Mouse (Mus musculus): ENCODE data around the gene Lrrc56. TPM values are rescaled to one million over a fixed set of nuclear protein-coding genes. Genes with fewer than 3 reads are reported as not detected.
A peak's percentile ranks its signal among the peaks of the same experiment; 100 is the strongest.

Lrrc56 gene
- polyA plus RNA-seq, 1 experiment from 2014 or later: 13.5 TPM

DNA sequence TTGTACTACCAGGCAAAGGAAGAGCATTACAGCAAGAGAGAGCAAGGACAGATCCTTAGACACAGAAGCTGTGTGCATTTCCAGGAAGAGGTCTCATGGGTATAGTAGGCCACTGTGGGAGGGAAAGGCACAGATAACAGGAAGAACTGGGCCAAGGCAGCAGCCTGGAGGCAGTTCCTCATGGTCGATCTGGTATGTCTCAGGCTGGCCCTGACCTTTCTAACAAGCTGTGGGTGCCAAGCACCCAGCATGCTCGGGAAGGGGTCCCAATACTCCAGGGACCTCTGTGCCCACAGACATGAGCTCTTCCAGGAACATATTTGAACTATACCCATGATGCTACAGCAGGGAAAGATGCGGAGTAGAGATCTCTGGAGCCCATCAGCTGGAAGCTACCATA, 10.6 kb downstream of the Lrrc56 start:
- 76% methylated on average over 3 of the region's 3 CpGs for WGBS
- Histone ChIP-seq H3K4me3 (ENCODE audit: low read length) (no peak overlapping the region), H3K27me3 (ENCODE audit: insufficient read depth, low read length) (no peaks in the 10 kb centered on the region), H3K27ac (ENCODE audit: low read length) (no peak overlapping the region), H3K36me3 (ENCODE audit: insufficient read depth, low read length) (no peaks in the 10 kb centered on the region), H3K4me2 (replicated peaks; ENCODE audit: low read depth, low read length) (no peak overlapping the region), H3K9me3 (ENCODE audit: low read length) (no peaks in the 10 kb centered on the region), H3K9ac (replicated peaks; ENCODE audit: low read length) (no peak overlapping the region), H3K4me1 (ENCODE audit: insufficient read depth, low read length) (no peaks in the 10 kb centered on the region)
- no peak for ATAC-seq (ENCODE audit: low FRiP score, low TSS enrichment)

DNA sequence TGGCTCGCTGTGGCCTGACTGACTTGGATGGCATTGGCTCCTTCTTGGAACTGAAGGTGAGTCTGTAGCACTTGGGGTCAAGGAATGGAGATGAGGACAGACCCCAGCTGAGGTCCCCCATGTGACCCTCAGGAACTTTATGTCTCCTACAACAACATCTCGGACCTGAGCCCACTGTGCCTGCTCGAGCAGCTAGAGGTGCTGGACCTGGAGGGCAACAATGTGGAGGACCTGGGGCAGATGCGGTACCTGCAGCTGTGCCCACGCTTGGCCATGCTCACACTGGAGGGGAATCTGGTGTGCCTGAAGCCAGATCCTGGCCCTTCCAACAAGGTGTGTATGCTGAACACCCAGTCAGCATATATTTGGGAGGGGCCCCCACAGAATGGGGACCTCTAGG, 11.5 kb downstream of the Lrrc56 start:
- H3K27me3 ChIP-seq (ENCODE audit: insufficient read depth, low read length): no peaks in the 10 kb centered on the region
- ATAC-seq (ENCODE audit: low FRiP score, low TSS enrichment): no peak
- H3K27ac ChIP-seq (ENCODE audit: low read length): no peak overlapping the region
- no peak overlapping the region for H3K9ac ChIP-seq (replicated peaks; ENCODE audit: low read length)
- WGBS: 92% methylated on average over 5 of the region's 5 CpGs
- no peaks in the 10 kb centered on the region for H3K36me3 ChIP-seq (ENCODE audit: insufficient read depth, low read length)
- H3K4me1 ChIP-seq (ENCODE audit: insufficient read depth, low read length): no peaks in the 10 kb centered on the region
- H3K4me3 ChIP-seq (ENCODE audit: low read length): no peak overlapping the region
- H3K9me3 ChIP-seq (ENCODE audit: low read length): no peaks in the 10 kb centered on the region
- no peak overlapping the region for H3K4me2 ChIP-seq (replicated peaks; ENCODE audit: low read depth, low read length)

GRCm38 (mm10) chr7:141206182-141206937, 12.4 kb downstream of the Lrrc56 start:
- no peaks in the 10 kb centered on the region for H3K36me3 ChIP-seq (ENCODE audit: insufficient read depth, low read length)
- no peak overlapping the region for H3K27ac ChIP-seq (ENCODE audit: low read length)
- 89% methylated on average over 18 of the region's 18 CpGs for WGBS
- H3K9ac ChIP-seq (replicated peaks; ENCODE audit: low read length): no peak overlapping the region
- H3K4me2 ChIP-seq (replicated peaks; ENCODE audit: low read depth, low read length): no peak overlapping the region
- no peaks in the 10 kb centered on the region for H3K27me3 ChIP-seq (ENCODE audit: insufficient read depth, low read length)
- H3K9me3 ChIP-seq (ENCODE audit: low read length): no peaks in the 10 kb centered on the region
- H3K4me3 ChIP-seq (ENCODE audit: low read length): no peak overlapping the region
- no peak for ATAC-seq (ENCODE audit: low FRiP score, low TSS enrichment)
- no peaks in the 10 kb centered on the region for H3K4me1 ChIP-seq (ENCODE audit: insufficient read depth, low read length)

- H3K27ac ChIP-seq (ENCODE audit: low read length): no peak overlapping the region
- no peak overlapping the region for H3K4me3 ChIP-seq (ENCODE audit: low read length)
- no peaks in the 10 kb centered on the region for H3K27me3 ChIP-seq (ENCODE audit: insufficient read depth, low read length)
- no peak for ATAC-seq (ENCODE audit: low FRiP score, low TSS enrichment)
- H3K4me1 ChIP-seq (ENCODE audit: insufficient read depth, low read length): peaks cover 6% of the 10 kb centered on the region; the same call in 1 of the 2 replicates
- no peaks in the 10 kb centered on the region for H3K36me3 ChIP-seq (ENCODE audit: insufficient read depth, low read length)
- H3K9me3 ChIP-seq (ENCODE audit: low read length): no peaks in the 10 kb centered on the region
- H3K9ac ChIP-seq (replicated peaks; ENCODE audit: low read length): no peak overlapping the region
- WGBS: 88% methylated on average over 3 of the region's 3 CpGs
- no peak overlapping the region for H3K4me2 ChIP-seq (replicated peaks; ENCODE audit: low read depth, low read length)
These were observed 15.6 kb downstream of the Lrrc56 start for GRCm38 (mm10) chr7:141209526-141209925.

DNA sequence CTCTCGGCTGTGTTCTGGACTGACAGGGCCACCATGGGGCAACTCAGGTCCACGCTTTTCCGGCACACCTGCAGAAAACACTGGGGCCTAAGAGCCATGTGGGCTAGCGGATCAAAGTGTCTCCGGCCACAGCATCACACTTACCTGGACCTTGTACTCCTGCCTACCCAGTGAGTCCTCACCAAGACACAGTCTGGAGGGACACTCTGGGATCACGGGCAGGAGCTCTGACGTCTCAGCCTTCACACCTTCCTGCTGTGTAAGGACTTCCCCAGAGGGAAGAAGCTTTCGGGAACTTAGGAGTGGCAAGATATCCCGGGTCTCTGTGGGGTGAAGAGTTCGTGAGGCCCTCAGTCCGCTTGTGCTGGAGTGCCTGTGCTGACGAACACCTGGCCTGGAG, 16.2 kb downstream of the Lrrc56 start:
- no peak for ATAC-seq (ENCODE audit: low FRiP score, low TSS enrichment)

GRCm38 (mm10) chr7:141210606-141211131, 16.7 kb downstream of the Lrrc56 start:
- H3K4me1 ChIP-seq (ENCODE audit: insufficient read depth, low read length): peaks cover 11% of the 10 kb centered on the region
- no peaks in the 10 kb centered on the region for H3K9me3 ChIP-seq (ENCODE audit: low read length)
- H3K27me3 ChIP-seq (ENCODE audit: insufficient read depth, low read length): no peaks in the 10 kb centered on the region
- H3K27ac ChIP-seq (ENCODE audit: low read length): no peak overlapping the region
- H3K36me3 ChIP-seq (ENCODE audit: insufficient read depth, low read length): no peaks in the 10 kb centered on the region
- no peak overlapping the region for H3K4me2 ChIP-seq (replicated peaks; ENCODE audit: low read depth, low read length)
- H3K9ac ChIP-seq (replicated peaks; ENCODE audit: low read length): no peak overlapping the region
- ATAC-seq (ENCODE audit: low FRiP score, low TSS enrichment): no peak
- no peak overlapping the region for H3K4me3 ChIP-seq (ENCODE audit: low read length)
- 84% methylated on average over 14 of the region's 14 CpGs for WGBS

More for the DNA sequence above, 16.2 kb downstream of the Lrrc56 start:
- 67% methylated on average over 12 of the region's 12 CpGs for WGBS
- no peaks in the 10 kb centered on the region for H3K9me3 ChIP-seq (ENCODE audit: low read length)
- peaks cover 11% of the 10 kb centered on the region for H3K4me1 ChIP-seq (ENCODE audit: insufficient read depth, low read length)
- H3K9ac ChIP-seq (replicated peaks; ENCODE audit: low read length): no peak overlapping the region; the same call in 1 of the 2 replicates
- no peak overlapping the region for H3K4me2 ChIP-seq (replicated peaks; ENCODE audit: low read depth, low read length)
- H3K27ac ChIP-seq (ENCODE audit: low read length): no peak overlapping the region
- H3K4me3 ChIP-seq (ENCODE audit: low read length): no peak overlapping the region
- H3K27me3 ChIP-seq (ENCODE audit: insufficient read depth, low read length): no peaks in the 10 kb centered on the region
- H3K36me3 ChIP-seq (ENCODE audit: insufficient read depth, low read length): no peaks in the 10 kb centered on the region

GRCm38 (mm10) chr7:141213133-141213532, 19.2 kb downstream of the Lrrc56 start:
- H3K9ac ChIP-seq (replicated peaks; ENCODE audit: low read length): no peak overlapping the region

GRCm38 (mm10) chr7:141213605-141214235, 19.8 kb downstream of the Lrrc56 start, which contains the start of gene Lmntd2:
Lmntd2 (minus strand) TSS chr7:141214080.
- H3K27me3 ChIP-seq (ENCODE audit: insufficient read depth, low read length): no peaks in the 10 kb centered on the region
- H3K4me2 ChIP-seq (replicated peaks; ENCODE audit: low read depth, low read length): peak within 1 kb of the TSS; percentile 92
- WGBS: 92% methylated on average over 11 of the region's 11 CpGs
- H3K9ac ChIP-seq (replicated peaks; ENCODE audit: low read length): peak within 1 kb of the TSS; percentile 68
- peaks cover 36% of the 10 kb centered on the region for H3K4me1 ChIP-seq (ENCODE audit: insufficient read depth, low read length)
- ATAC-seq (ENCODE audit: low FRiP score, low TSS enrichment): no peak
- H3K27ac ChIP-seq (ENCODE audit: low read length): peak within 1 kb of the TSS; percentile 96
- H3K9me3 ChIP-seq (ENCODE audit: low read length): no peaks in the 10 kb centered on the region
- H3K4me3 ChIP-seq (ENCODE audit: low read length): peak within 1 kb of the TSS; percentile 77
- peaks cover 13% of the 10 kb centered on the region for H3K36me3 ChIP-seq (ENCODE audit: insufficient read depth, low read length)

More at GRCm38 (mm10) chr7:141213133-141213532, 19.2 kb downstream of the Lrrc56 start:
- Histone ChIP-seq H3K27ac (ENCODE audit: low read length) (no peak overlapping the region), H3K36me3 (ENCODE audit: insufficient read depth, low read length) (peaks cover 10% of the 10 kb centered on the region), H3K4me1 (ENCODE audit: insufficient read depth, low read length) (peaks cover 31% of the 10 kb centered on the region), H3K4me2 (replicated peaks; ENCODE audit: low read depth, low read length) (no peak overlapping the region), H3K4me3 (ENCODE audit: low read length) (no peak overlapping the region), H3K9me3 (ENCODE audit: low read length) (no peaks in the 10 kb centered on the region), H3K27me3 (ENCODE audit: insufficient read depth, low read length) (no peaks in the 10 kb centered on the region)
- ATAC-seq (ENCODE audit: low FRiP score, low TSS enrichment): no peak
- 84% methylated on average over 3 of the region's 3 CpGs for WGBS

- ATAC-seq (ENCODE audit: low FRiP score, low TSS enrichment): no peak
- Histone ChIP-seq H3K4me1 (ENCODE audit: insufficient read depth, low read length) (peaks cover 36% of the 10 kb centered on the region), H3K4me2 (replicated peaks; ENCODE audit: low read depth, low read length) (peak overlapping the region; percentile 92), H3K27me3 (ENCODE audit: insufficient read depth, low read length) (no peaks in the 10 kb centered on the region), H3K9me3 (ENCODE audit: low read length) (no peaks in the 10 kb centered on the region), H3K9ac (replicated peaks; ENCODE audit: low read length) (no peak overlapping the region; the same call in none of the 2 replicates), H3K4me3 (ENCODE audit: low read length) (no peak overlapping the region), H3K27ac (ENCODE audit: low read length) (peak overlapping the region; percentile 96), H3K36me3 (ENCODE audit: insufficient read depth, low read length) (peaks cover 14% of the 10 kb centered on the region)
- 69% methylated on average over 3 of the region's 3 CpGs for WGBS
These were observed 20.4 kb downstream of the Lrrc56 start for GRCm38 (mm10) chr7:141214310-141214709.
